Mouse (Mus musculus) mouse trophoblast stem cell (cell line): ENCODE results near the gene Sema4c.
"Not testable (repeated sequence)": the region's sequence is repeated elsewhere in the genome, so short reads cannot be mapped to it uniquely, and the experiment has no call there.

Source experiments
- in situ Hi-C, 2 experiments: fragments of 300-500 bp; cut with MseI, MboI; formaldehyde crosslinking; loops; 2 replicates in 1 of 2; 3 replicates in 1 of 2; pipeline ENCODE4 v1.15.1; 2025

Sema4c gene

GRCm38 (mm10) chr1:36536783-36537182 is 21.4 kb downstream of the Sema4c start, which contains the start of gene Ankrd23:
Ankrd23 (minus strand) TSS chr1:36536883.
- in situ Hi-C loops, result not testable (repeated sequence)

- in situ Hi-C loops, result no loop called here
Observed at GRCm38 (mm10) chr1:36536397-36536728, 21.8 kb downstream of the Sema4c start.

GRCm38 (mm10) chr1:36535477-36536396 is 22.4 kb downstream of the Sema4c start:
- in situ Hi-C loops, result no loop called here

- in situ Hi-C loops, result no loop called here
Observed at GRCm38 (mm10) chr1:36534595-36535058, 23.5 kb downstream of the Sema4c start.

GRCm38 (mm10) chr1:36533546-36533945 is 24.6 kb downstream of the Sema4c start:
- in situ Hi-C loops, result no loop called here

GRCm38 (mm10) chr1:36531461-36531860 is 26.7 kb downstream of the Sema4c start:
- in situ Hi-C loops, result no loop called here

GRCm38 (mm10) chr1:36530962-36531361 is 27.2 kb downstream of the Sema4c start:
- in situ Hi-C loops, result no loop called here

- in situ Hi-C loops, result no loop called here
Observed at GRCm38 (mm10) chr1:36530485-36530884, 27.7 kb downstream of the Sema4c start.

GRCm38 (mm10) chr1:36529875-36530274 is 28.3 kb downstream of the Sema4c start:
- in situ Hi-C loops, result no loop called here

GRCm38 (mm10) chr1:36529274-36529673 is 28.9 kb downstream of the Sema4c start:
- in situ Hi-C loops, result no loop called here

- in situ Hi-C loops, result no loop called here
Observed at GRCm38 (mm10) chr1:36528351-36528750, 29.8 kb downstream of the Sema4c start.

GRCm38 (mm10) chr1:36526903-36527302 is 31.2 kb downstream of the Sema4c start:
- in situ Hi-C loops, result no loop called here

GRCm38 (mm10) chr1:36525774-36526173 is 32.4 kb downstream of the Sema4c start:
- in situ Hi-C loops, result no loop called here

- in situ Hi-C loops, result no loop called here
Observed at GRCm38 (mm10) chr1:36524058-36524457, 34.1 kb downstream of the Sema4c start.

- in situ Hi-C loops, result no loop called here
Observed at GRCm38 (mm10) chr1:36523332-36524013, 34.7 kb downstream of the Sema4c start.

GRCm38 (mm10) chr1:36522210-36522609 is 35.9 kb downstream of the Sema4c start:
- in situ Hi-C loops, result no loop called here

GRCm38 (mm10) chr1:36519626-36520025 is 38.5 kb downstream of the Sema4c start:
- in situ Hi-C loops, result no loop called here

- in situ Hi-C loops, result no loop called here
Observed at GRCm38 (mm10) chr1:36518259-36518658, 39.9 kb downstream of the Sema4c start.

- in situ Hi-C loops, result no loop called here
Observed at GRCm38 (mm10) chr1:36513718-36514117, 44.4 kb downstream of the Sema4c start.

GRCm38 (mm10) chr1:36513310-36513709 is 44.8 kb downstream of the Sema4c start:
- in situ Hi-C loops, result no loop called here

GRCm38 (mm10) chr1:36512966-36513280 is 45.2 kb downstream of the Sema4c start:
- in situ Hi-C loops, result no loop called here

GRCm38 (mm10) chr1:36512089-36512965 is 45.8 kb downstream of the Sema4c start:
- in situ Hi-C loops, result no loop called here
